ENCODE assay signal across 10 mouse cellular contexts in the genomic region with DNA sequence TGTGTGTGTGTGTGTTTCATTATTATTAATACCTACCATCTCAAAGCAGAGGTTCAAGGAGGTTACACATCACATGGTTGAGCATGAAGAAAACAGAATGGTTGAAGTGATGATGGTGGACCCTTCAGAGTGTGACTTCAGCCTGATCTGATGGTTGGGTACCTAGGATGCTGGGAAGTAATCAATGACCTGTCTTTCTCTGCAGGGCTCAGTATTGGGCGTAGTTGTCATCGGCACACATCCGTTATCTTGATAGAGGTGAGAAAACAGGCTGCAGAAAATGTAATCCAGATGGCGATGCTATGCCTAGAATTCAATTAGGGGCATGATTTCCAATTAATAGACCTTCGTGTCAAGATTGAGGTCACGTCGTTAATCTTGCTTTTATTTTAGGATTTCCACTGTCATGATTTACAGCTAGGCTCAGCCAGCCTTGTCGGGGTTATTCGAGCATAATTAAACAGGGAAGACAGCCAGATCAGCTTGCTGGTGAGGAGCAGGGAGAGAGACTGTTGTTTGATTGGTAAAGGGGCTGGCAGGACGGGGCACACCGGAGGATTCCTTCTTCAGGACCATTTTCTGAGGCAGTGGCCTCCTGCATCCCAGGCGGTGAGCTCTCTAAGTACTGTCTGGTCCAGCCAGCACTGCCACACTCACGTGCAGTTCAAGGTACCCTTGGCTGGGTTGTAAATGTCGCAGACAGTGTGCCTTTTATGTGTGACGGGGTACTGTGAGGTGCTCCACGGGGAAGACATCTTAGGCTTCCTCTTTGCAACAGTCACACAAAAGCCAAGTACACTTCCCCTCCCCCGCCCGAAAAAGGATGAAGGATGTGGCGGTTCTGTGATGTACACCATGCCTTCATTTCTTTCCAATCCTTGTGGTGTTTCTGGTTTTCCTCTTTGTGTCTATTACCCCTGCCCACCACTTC.
DNase-seq lines count a peak whose midpoint lies in the region; ATAC-seq and TF ChIP-seq lines count a peak whose summit lies in the region.
"Had no signal": no experiment of that assay in that cellular context is flagged by ENCODE, and none has a peak within 500 bp of the region (broad histone marks: within the 10 kb centered on the region; RNA-seq: fewer than 3 reads in every experiment).

No protein-coding gene starts in this region.

- H3K27me3 ChIP-seq in heart, embryonic 10.5 days (ENCODE audit: insufficient read depth, poor library complexity, severe bottlenecking) = no peaks in the 10 kb centered on the region
- H3K27me3 ChIP-seq in hindbrain, embryonic 12.5 days = no peaks in the 10 kb centered on the region
- no peaks in the 10 kb centered on the region for H3K27me3 ChIP-seq in neural tube, embryonic 11.5 days (ENCODE audit: control insufficient read depth, insufficient read depth, low read length)
- no peaks in the 10 kb centered on the region for H3K27me3 ChIP-seq in heart, adult 2 months (ENCODE audit: control insufficient read depth, insufficient read depth, low read length)
- H3K27me3 ChIP-seq: embryonic facial prominence, embryonic 13.5 days; limb, embryonic 12.5 days had no signal

- H3K4me2 ChIP-seq in hindbrain, embryonic 12.5 days (replicated peaks) = 0 out of 2 replicates have a peak overlapping the region, but pooled peaks have one; percentile 11
- peak overlapping the region; percentile 16; the same call in 1 of the 2 replicates for H3K4me2 ChIP-seq in neural tube, embryonic 11.5 days (ENCODE audit: low read depth)
- H3K4me2 ChIP-seq: embryonic facial prominence, embryonic 13.5 days; limb, embryonic 12.5 days had no signal

- intact Hi-C loops in heart, adult 2 months (cut with DNase I) = no loop called here

- peak; percentile 82 for ATAC-seq in hindbrain, embryonic 12.5 days (ENCODE audit: low FRiP score)
- peak; percentile 78 for ATAC-seq in neural tube, embryonic 11.5 days (ENCODE audit: insufficient read depth, low FRiP score, low TSS enrichment)

- H3K9ac ChIP-seq in hindbrain, embryonic 12.5 days = no peak overlapping the region
- no peak overlapping the region for H3K9ac ChIP-seq in neural tube, embryonic 11.5 days (ENCODE audit: low read length)
- no peak overlapping the region for H3K9ac ChIP-seq in heart, adult 2 months (ENCODE audit: low read depth, low read length)
- H3K9ac ChIP-seq: embryonic facial prominence, embryonic 13.5 days; limb, embryonic 12.5 days had no signal

- TF ChIP-seq EP300 in heart, adult 2 months (IDR thresholded peaks at IDR 0.05; ENCODE audit: insufficient read depth, low read depth, low read length) = no peak

- TF ChIP-seq POLR2A in heart, adult 2 months (IDR thresholded peaks at IDR 0.05; ENCODE audit: insufficient read depth, low read depth, low read length) = no peak
- TF ChIP-seq POLR2A in lung, adult 2 months (IDR thresholded peaks at IDR 0.05; ENCODE audit: borderline replicate concordance, extremely low read depth, low read depth, low read length) = no peak

- DNase-seq in heart, adult 11 months = peak; percentile 40
- no peak for DNase-seq in heart, embryonic 10.5 days (ENCODE audit: low spot score)
- peak; percentile 49 to 61 for DNase-seq in cerebellum, postnatal 25 days
- DNase-seq in neural tube, embryonic 11.5 days (ENCODE audit: low spot score) = peak; percentile 35
- no peak for DNase-seq in heart, adult 2 months
- DNase-seq in frontal cortex, postnatal 14 days (ENCODE audit: low spot score in 2 of 2) = no peak
- DNase-seq in lung, adult 2 months = no peak

- no peaks in the 10 kb centered on the region for H3K9me3 ChIP-seq in heart, embryonic 10.5 days
- H3K9me3 ChIP-seq in hindbrain, embryonic 12.5 days (replicated peaks) = no peaks in the 10 kb centered on the region
- no peaks in the 10 kb centered on the region for H3K9me3 ChIP-seq in neural tube, embryonic 11.5 days (ENCODE audit: control insufficient read depth, low read length)
- H3K9me3 ChIP-seq: embryonic facial prominence, embryonic 13.5 days; limb, embryonic 12.5 days had no signal

- no peak overlapping the region for H3K4me3 ChIP-seq in heart, embryonic 10.5 days
- H3K4me3 ChIP-seq in hindbrain, embryonic 12.5 days = no peak overlapping the region
- H3K4me3 ChIP-seq in neural tube, embryonic 11.5 days (ENCODE audit: low read depth, low read length) = no peak overlapping the region
- no peak overlapping the region for H3K4me3 ChIP-seq in heart, adult 2 months
- no peak overlapping the region for H3K4me3 ChIP-seq in lung, adult 2 months (replicated peaks; ENCODE audit: extremely low read depth, low read depth, low read length)
- H3K4me3 ChIP-seq: embryonic facial prominence, embryonic 13.5 days; limb, embryonic 12.5 days had no signal

- H3K36me3 ChIP-seq in heart, embryonic 10.5 days = no peaks in the 10 kb centered on the region
- H3K36me3 ChIP-seq in hindbrain, embryonic 12.5 days = no peaks in the 10 kb centered on the region
- no peaks in the 10 kb centered on the region for H3K36me3 ChIP-seq in neural tube, embryonic 11.5 days (ENCODE audit: control insufficient read depth, insufficient read depth, low read length)
- H3K36me3 ChIP-seq in heart, adult 2 months (ENCODE audit: control insufficient read depth, insufficient read depth, low read length) = no peaks in the 10 kb centered on the region
- H3K36me3 ChIP-seq: embryonic facial prominence, embryonic 13.5 days; limb, embryonic 12.5 days had no signal

- TF ChIP-seq CTCF in heart, adult 2 months (IDR thresholded peaks at IDR 0.05) = no peak
- TF ChIP-seq CTCF in lung, adult 2 months (IDR thresholded peaks at IDR 0.05; ENCODE audit: insufficient read depth, low read length) = no peak

- peaks cover 9% of the 10 kb centered on the region for H3K4me1 ChIP-seq in heart, embryonic 10.5 days
- H3K4me1 ChIP-seq in hindbrain, embryonic 12.5 days = peaks cover 16% of the 10 kb centered on the region
- peaks cover 7% of the 10 kb centered on the region for H3K4me1 ChIP-seq in neural tube, embryonic 11.5 days (ENCODE audit: control insufficient read depth, insufficient read depth, low read length)
- no peaks in the 10 kb centered on the region for H3K4me1 ChIP-seq in heart, adult 2 months (ENCODE audit: control insufficient read depth, insufficient read depth, low read length)
- no peaks in the 10 kb centered on the region for H3K4me1 ChIP-seq in lung, adult 2 months (ENCODE audit: control insufficient read depth, insufficient read depth, low read length)
- H3K4me1 ChIP-seq: embryonic facial prominence, embryonic 13.5 days had no signal

- H3K79me2 ChIP-seq in heart, adult 2 months (replicated peaks; ENCODE audit: control insufficient read depth, insufficient read depth, low read length) = no peaks in the 10 kb centered on the region

- H3K27ac ChIP-seq in heart, embryonic 10.5 days = no peak overlapping the region
- peak overlapping the region; percentile 72 for H3K27ac ChIP-seq in hindbrain, embryonic 12.5 days
- H3K27ac ChIP-seq in neural tube, embryonic 11.5 days (ENCODE audit: low read depth, low read length) = peak overlapping the region; percentile 73
- no peak overlapping the region for H3K27ac ChIP-seq in heart, adult 2 months
- H3K27ac ChIP-seq: embryonic facial prominence, embryonic 13.5 days; limb, embryonic 12.5 days had no signal

- 67% methylated on average over 19 of the region's 19 CpGs for WGBS in heart, embryonic 10.5 days
- 47% methylated on average over 19 of the region's 19 CpGs for WGBS in hindbrain, embryonic 12.5 days
- WGBS in neural tube, embryonic 11.5 days = 44% methylated on average over 19 of the region's 19 CpGs
- 72% methylated on average over 19 of the region's 19 CpGs for WGBS in heart, adult 2 months
- 59% methylated on average over 19 of the region's 19 CpGs for WGBS in lung, adult 2 months

Comparison
In these comparisons a context has a peak if more than half of its experiments do, and no peak if none do; other contexts are left out.
1. DNase-seq: peak in heart, adult 11 months (single experiment), cerebellum, postnatal 25 days (2 of 2) and neural tube, embryonic 11.5 days (single experiment); none in heart, embryonic 10.5 days (single experiment), heart, adult 2 months (0 of 2), frontal cortex, postnatal 14 days (0 of 2) and lung, adult 2 months (single experiment).
2. H3K27ac ChIP-seq: peak in hindbrain, embryonic 12.5 days (single experiment) and neural tube, embryonic 11.5 days (single experiment); none in heart, embryonic 10.5 days (single experiment) and heart, adult 2 months (single experiment).